Mouse (Mus musculus): ENCODE measurements around the gene Ccnd3. TPM values are rescaled to one million over a fixed set of nuclear protein-coding genes. Genes with fewer than 3 reads are reported as not detected.

The Ccnd3 gene
- total and polyA plus RNA-seq, 3 experiments, result 143 to 568 TPM; not detected in 1

- TF ChIP-seq BHLHE40 (IDR thresholded peaks at IDR 0.05; ENCODE audit: borderline replicate concordance, low read depth, low read length), result peak; percentile 92
- TF ChIP-seq CHD2 (IDR thresholded peaks at IDR 0.05; ENCODE audit: low read length), result peak; percentile 54; the same call in 1 of the 2 replicates
- peak; percentile 96 for TF ChIP-seq MYC (IDR thresholded peaks at IDR 0.05; ENCODE audit: low read depth, low read length)
- TF ChIP-seq ZC3H11A (IDR thresholded peaks at IDR 0.05; ENCODE audit: low read depth, low read length), result no peak
Measured at GRCm38 (mm10) chr17:47617605-47618307, 112.9 kb downstream of the Ccnd3 start (continued).

- no peak for TF ChIP-seq RAD21 (IDR thresholded peaks at IDR 0.05; ENCODE audit: low read depth, low read length)
- TF ChIP-seq ELF1 (IDR thresholded peaks at IDR 0.05; ENCODE audit: low read depth, low read length), result no peak
- TF ChIP-seq KAT2A (conservative IDR thresholded peaks at IDR 0.05; ENCODE audit: low read depth, low read length), result no peak
- TF ChIP-seq MXI1 (IDR thresholded peaks at IDR 0.05; ENCODE audit: low read depth, low read length), result no peak
- no peak for TF ChIP-seq POLR2A (IDR thresholded peaks at IDR 0.05; ENCODE audit: control insufficient read depth in 1 of 2, insufficient read depth in 1 of 2, low read depth in 1 of 2, low read length in 2 of 2, poor library complexity in 1 of 2)
- 0 out of 2 replicates have a peak, but pooled peaks have one; percentile 42 for TF ChIP-seq CHD1 (IDR thresholded peaks at IDR 0.05; ENCODE audit: low read depth, low read length)
- no peak for TF ChIP-seq BHLHE40 (IDR thresholded peaks at IDR 0.05; ENCODE audit: borderline replicate concordance, low read depth, low read length)
- Histone ChIP-seq H3K4me1 (ENCODE audit: control insufficient read depth in 1 of 2, insufficient read depth in 2 of 2, low read length in 2 of 2) (peaks cover 20 to 34% of the 10 kb centered on the region in 2 experiments), H3K27me3 (ENCODE audit: control insufficient read depth in 1 of 2, insufficient read depth in 2 of 2, low read length in 2 of 2) (no peaks in the 10 kb centered on the region), H3K36me3 (ENCODE audit: control insufficient read depth in 1 of 2, insufficient read depth in 2 of 2, low read length in 2 of 2) (peaks cover 13 to 35% of the 10 kb centered on the region in 2 experiments), H3K79me2 (ENCODE audit: control insufficient read depth, insufficient read depth, low read length, poor library complexity) (peaks cover 34% of the 10 kb centered on the region), H3K9me3 (replicated peaks; ENCODE audit: insufficient read depth, low read length) (no peaks in the 10 kb centered on the region), H3K9ac (ENCODE audit: control insufficient read depth, low read depth, low read length, poor library complexity, severe bottlenecking) (peak overlapping the region; percentile 12; the same call in 1 of the 2 replicates), H3K27ac (ENCODE audit: control insufficient read depth, low read depth, low read length) (peak overlapping the region; percentile 99), H3K4me3 (ENCODE audit: control insufficient read depth in 1 of 2, insufficient read depth in 1 of 2, low read depth in 2 of 2, low read length in 2 of 2) (no peak overlapping the region)
- no peak for DNase-seq (ENCODE audit: low read depth, low spot score)
Measured at GRCm38 (mm10) chr17:47618556-47619311, 113.9 kb downstream of the Ccnd3 start.

GRCm38 (mm10) chr17:47622912-47623554 lies 118.2 kb downstream of the Ccnd3 start:
- H3K4me3 ChIP-seq (ENCODE audit: control insufficient read depth in 1 of 2, insufficient read depth in 1 of 2, low read depth in 2 of 2, low read length in 2 of 2), result no peak overlapping the region
- no peak for DNase-seq (ENCODE audit: low read depth, low spot score)
- H3K27ac ChIP-seq (ENCODE audit: control insufficient read depth, low read depth, low read length), result no peak overlapping the region
- TF ChIP-seq KAT2A (conservative IDR thresholded peaks at IDR 0.05; ENCODE audit: low read depth, low read length) (no peak), ZNF384 (IDR thresholded peaks at IDR 0.05; ENCODE audit: low read depth, low read length) (no peak), ZMIZ1 (IDR thresholded peaks at IDR 0.05; ENCODE audit: low read depth, low read length) (no peak), NRF1 (IDR thresholded peaks at IDR 0.05; ENCODE audit: insufficient read depth, low read depth, low read length, poor library complexity, severe bottlenecking) (no peak), USF2 (IDR thresholded peaks at IDR 0.05; ENCODE audit: borderline replicate concordance in 1 of 2, insufficient read depth in 1 of 2, low read depth in 1 of 2, low read length in 2 of 2) (no peak), EP300 (IDR thresholded peaks at IDR 0.05; ENCODE audit: low read depth in 1 of 2, low read length in 2 of 2) (no peak), RCOR1 (IDR thresholded peaks at IDR 0.05; ENCODE audit: low read depth, low read length) (no peak), ZKSCAN1 (IDR thresholded peaks at IDR 0.05; ENCODE audit: low read depth, low read length) (no peak), MAFK (IDR thresholded peaks at IDR 0.05; ENCODE audit: borderline replicate concordance, low read depth, low read length) (no peak), BHLHE40 (IDR thresholded peaks at IDR 0.05; ENCODE audit: borderline replicate concordance, low read depth, low read length) (no peak), NELFE (IDR thresholded peaks at IDR 0.05; ENCODE audit: low read depth, low read length) (no peak), HCFC1 (IDR thresholded peaks at IDR 0.05; ENCODE audit: low read depth, low read length) (no peak), POLR2A (IDR thresholded peaks at IDR 0.05; ENCODE audit: control insufficient read depth in 1 of 2, insufficient read depth in 1 of 2, low read depth in 1 of 2, low read length in 2 of 2, poor library complexity in 1 of 2) (no peak), MAX (IDR thresholded peaks at IDR 0.05; ENCODE audit: low read length) (no peak), CHD1 (IDR thresholded peaks at IDR 0.05; ENCODE audit: low read depth, low read length) (no peak), GATA1 (IDR thresholded peaks at IDR 0.05; ENCODE audit: low read depth, low read length) (no peak), GABPA (IDR thresholded peaks at IDR 0.05; ENCODE audit: low read depth, low read length) (no peak), E2F4 (IDR thresholded peaks at IDR 0.05; ENCODE audit: borderline replicate concordance, low read depth, low read length) (no peak)
- peaks cover 17% of the 10 kb centered on the region for H3K79me2 ChIP-seq (ENCODE audit: control insufficient read depth, insufficient read depth, low read length, poor library complexity)
- H3K4me1 ChIP-seq (ENCODE audit: control insufficient read depth in 1 of 2, insufficient read depth in 2 of 2, low read length in 2 of 2), result peaks cover 5 to 17% of the 10 kb centered on the region in 2 experiments; a peak in 3 of 4 replicates
- peaks cover 13% of the 10 kb centered on the region in 2 experiments for H3K36me3 ChIP-seq (ENCODE audit: control insufficient read depth in 1 of 2, insufficient read depth in 2 of 2, low read length in 2 of 2)
- H3K27me3 ChIP-seq (ENCODE audit: control insufficient read depth in 1 of 2, insufficient read depth in 2 of 2, low read length in 2 of 2), result no peaks in the 10 kb centered on the region
- H3K9me3 ChIP-seq (replicated peaks; ENCODE audit: insufficient read depth, low read length), result no peaks in the 10 kb centered on the region
- no peak overlapping the region for H3K9ac ChIP-seq (ENCODE audit: control insufficient read depth, low read depth, low read length, poor library complexity, severe bottlenecking)

Measured in MEL (cell line).